Mouse (Mus musculus) embryonic facial prominence, embryonic 10.5 days (tissue): Measurements from ENCODE around the gene Ppp2r5a. TPM values are rescaled to one million over a fixed set of nuclear protein-coding genes. Genes with fewer than 3 reads are reported as not detected.
"Not testable (repeated sequence)": the region's sequence is repeated elsewhere in the genome, so short reads cannot be mapped to it uniquely, and the experiment has no call there.

Source experiments
- DNase-seq: peaks from one replicate; pipeline ENCODE4 v3.0.0-alpha.2; 2017; ENCODE audit warnings: low spot score
- H3K27ac ChIP-seq: fragments of 300-500 bp; sonication (generic); replicated peaks from 2 replicates; pipeline ENCODE4 v1.5.1; 2016; ENCODE audit warnings: mild to moderate bottlenecking
- H3K27me3 ChIP-seq: fragments of 300-500 bp; sonication (generic); replicated peaks from 2 replicates; pipeline ENCODE4 v1.6.1; 2016; ENCODE audit warnings: low read depth, mild to moderate bottlenecking; ENCODE audit not compliant: poor library complexity, severe bottlenecking
- H3K36me3 ChIP-seq: fragments of 300-500 bp; sonication (generic); replicated peaks from 2 replicates; pipeline ENCODE4 v1.6.1; 2016; ENCODE audit warnings: mild to moderate bottlenecking, moderate library complexity
- H3K4me1 ChIP-seq: fragments of 300-500 bp; sonication (generic); 2 replicates; pipeline ENCODE4 v1.6.1; 2016
- H3K4me3 ChIP-seq: fragments of 300-500 bp; sonication (generic); 2 replicates; pipeline ENCODE4 v1.5.1; 2016; ENCODE audit warnings: mild to moderate bottlenecking, moderate library complexity
- H3K9me3 ChIP-seq: fragments of 300-500 bp; sonication (generic); 2 replicates; pipeline ENCODE4 v1.6.1; 2016; ENCODE audit warnings: mild to moderate bottlenecking
- WGBS: fragments of 180-500 bp; shearing (Covaris S2); methylation state at CpG from one replicate; pipeline ENCODE4 v1.1.7; 2016; 5-methylcytosine and 5-hydroxymethylcytosine counted together
- polyA plus RNA-seq: library from polyadenylated mRNA; unstranded; fragments of >200 nt; fragmentation: Nextera tagmentation; extraction: Ambion mirVana; gene quantifications from 2 replicates; pipeline ENCODE4 v1.2.1, GENCODE M21; 2016

Gene Ppp2r5a
- polyA plus RNA-seq, 1 experiment from 2014 or later: 10.5 TPM

DNA sequence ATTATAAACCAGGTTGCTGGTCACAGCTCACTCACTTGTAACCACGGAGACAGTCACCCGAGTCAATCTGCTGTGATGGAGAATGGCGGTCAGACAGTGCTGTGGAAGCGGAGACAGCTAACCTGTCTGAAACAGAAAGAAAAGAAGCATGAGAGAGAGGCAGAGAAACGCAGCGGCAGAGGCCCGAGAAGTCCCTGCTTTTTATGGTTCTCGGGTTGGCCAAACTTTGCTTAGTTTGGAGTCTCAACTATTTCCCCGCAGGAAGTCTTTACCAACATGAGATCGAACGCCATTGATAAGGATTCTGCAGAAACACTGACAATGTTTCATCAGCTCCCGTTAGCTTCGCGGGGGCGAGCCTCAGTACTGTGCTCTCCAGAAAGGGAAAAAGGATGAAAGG lies 29.0 kb upstream of the Ppp2r5a start:
- H3K36me3 ChIP-seq: no peaks in the 10 kb centered on the region
- H3K27ac ChIP-seq: no peak overlapping the region
- 79% methylated on average over 15 of the region's 15 CpGs for WGBS
- H3K27me3 ChIP-seq: no peaks in the 10 kb centered on the region
- peaks cover 42% of the 10 kb centered on the region for H3K4me1 ChIP-seq
- no peaks in the 10 kb centered on the region for H3K9me3 ChIP-seq
- H3K4me3 ChIP-seq: no peak overlapping the region
- no peak for DNase-seq

DNA sequence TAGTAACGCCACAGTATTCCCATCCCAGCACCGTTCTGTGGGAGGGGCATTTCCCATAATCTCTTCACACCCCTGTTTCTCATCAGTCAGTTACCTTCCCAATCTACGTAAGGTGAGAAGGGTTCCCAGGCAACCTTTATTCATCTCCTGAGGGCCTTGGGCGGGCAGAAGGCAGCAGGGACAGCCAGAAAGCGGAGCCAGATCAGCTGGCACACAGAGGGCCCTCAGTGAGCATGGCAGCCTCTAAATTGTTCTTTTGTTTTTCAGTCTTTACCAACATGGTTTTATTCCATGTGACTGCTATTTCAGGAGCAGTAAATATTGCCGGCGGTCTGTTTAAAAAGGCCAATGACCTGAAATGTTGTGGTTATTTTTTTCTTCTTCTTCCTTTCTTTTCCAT lies 27.0 kb upstream of the Ppp2r5a start:
- WGBS: 75% methylated on average over 7 of the region's 7 CpGs
- peaks cover 23% of the 10 kb centered on the region for H3K4me1 ChIP-seq
- H3K9me3 ChIP-seq: no peaks in the 10 kb centered on the region
- H3K27ac ChIP-seq: no peak overlapping the region
- H3K4me3 ChIP-seq: no peak overlapping the region
- DNase-seq: no peak
- H3K27me3 ChIP-seq: no peaks in the 10 kb centered on the region
- no peaks in the 10 kb centered on the region for H3K36me3 ChIP-seq

DNA sequence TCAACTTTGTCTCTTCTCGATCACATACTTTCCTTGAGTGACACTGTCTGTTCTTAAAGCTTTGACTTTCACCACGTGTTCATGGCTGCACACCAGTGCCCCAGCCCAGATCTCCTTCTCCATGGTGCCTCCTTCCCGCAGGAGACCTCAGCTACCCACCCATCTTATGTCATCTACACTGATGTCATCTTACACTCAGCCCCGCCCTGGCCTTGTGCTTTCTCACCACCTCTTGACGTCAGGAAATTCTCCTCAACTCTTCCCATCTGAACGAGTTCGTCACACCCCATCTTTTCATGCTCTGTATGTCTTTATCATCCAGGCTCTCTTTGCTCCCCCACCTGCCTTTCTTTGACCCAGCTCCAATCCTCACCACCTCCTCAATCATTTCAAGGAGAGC lies 22.8 kb upstream of the Ppp2r5a start:
- no peaks in the 10 kb centered on the region for H3K36me3 ChIP-seq
- no peak for DNase-seq
- H3K27me3 ChIP-seq: peaks cover 14% of the 10 kb centered on the region; the same call in 1 of the 2 replicates
- peaks cover 21% of the 10 kb centered on the region for H3K4me1 ChIP-seq
- no peaks in the 10 kb centered on the region for H3K9me3 ChIP-seq
- 77% methylated on average over 7 of the region's 7 CpGs for WGBS
- H3K4me3 ChIP-seq: no peak overlapping the region
- H3K27ac ChIP-seq: no peak overlapping the region

DNA sequence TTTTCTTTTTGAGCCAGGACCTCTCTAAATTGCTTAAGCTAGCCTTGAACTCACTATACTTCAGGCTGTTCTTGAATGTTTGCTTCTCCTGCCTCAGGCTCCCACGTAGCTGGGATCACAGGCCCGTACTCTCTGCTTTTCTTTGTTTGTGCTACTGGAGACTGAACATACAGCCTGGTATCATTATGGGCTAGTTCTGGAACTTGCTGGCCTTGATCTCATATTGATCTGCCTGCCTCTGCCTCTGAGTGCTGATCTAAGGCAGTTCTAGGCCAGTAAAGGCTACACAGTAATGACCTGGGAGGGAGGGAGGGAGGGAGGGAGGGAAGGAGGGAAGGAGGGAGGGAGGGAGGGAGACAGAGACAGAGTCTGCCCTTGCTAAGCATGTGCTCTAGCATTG lies 20.1 kb upstream of the Ppp2r5a start:
- Histone ChIP-seq H3K9me3 (no peaks in the 10 kb centered on the region), H3K27me3 (peaks cover 14% of the 10 kb centered on the region; the same call in 1 of the 2 replicates), H3K36me3 (no peaks in the 10 kb centered on the region), H3K4me1 (peaks cover 38% of the 10 kb centered on the region), H3K27ac (no peak overlapping the region), H3K4me3 (no peak overlapping the region)
- DNase-seq: no peak
- WGBS: 74% methylated on average over 2 of the region's 2 CpGs

DNA sequence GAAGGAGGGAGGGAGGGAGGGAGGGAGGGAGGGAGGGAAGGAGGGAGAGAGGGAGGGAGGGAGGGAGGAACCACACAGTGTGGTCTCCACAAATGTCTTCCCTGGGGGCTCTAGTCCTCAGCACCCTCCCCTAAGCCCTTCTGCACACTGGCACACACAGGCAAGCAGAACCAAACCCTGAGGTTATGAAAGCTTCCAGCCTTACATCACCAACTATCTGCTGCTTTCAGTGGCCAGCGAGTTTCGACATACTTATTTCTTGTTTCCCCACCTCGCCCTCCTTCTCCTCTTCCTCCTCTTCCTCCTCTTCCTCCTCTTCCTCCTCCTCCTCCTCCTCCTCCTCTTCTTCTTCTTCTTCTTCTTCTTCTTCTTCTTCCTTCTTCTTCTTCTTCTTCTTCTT lies 19.6 kb upstream of the Ppp2r5a start:
- not testable (repeated sequence) for H3K36me3 ChIP-seq, H3K9me3 ChIP-seq, DNase-seq, H3K27ac ChIP-seq, H3K4me3 ChIP-seq
- H3K4me1 ChIP-seq: peaks cover 38% of the 10 kb centered on the region
- WGBS: 81% methylated on average over 3 of the region's 3 CpGs
- peaks cover 14% of the 10 kb centered on the region; the same call in 1 of the 2 replicates for H3K27me3 ChIP-seq

DNA sequence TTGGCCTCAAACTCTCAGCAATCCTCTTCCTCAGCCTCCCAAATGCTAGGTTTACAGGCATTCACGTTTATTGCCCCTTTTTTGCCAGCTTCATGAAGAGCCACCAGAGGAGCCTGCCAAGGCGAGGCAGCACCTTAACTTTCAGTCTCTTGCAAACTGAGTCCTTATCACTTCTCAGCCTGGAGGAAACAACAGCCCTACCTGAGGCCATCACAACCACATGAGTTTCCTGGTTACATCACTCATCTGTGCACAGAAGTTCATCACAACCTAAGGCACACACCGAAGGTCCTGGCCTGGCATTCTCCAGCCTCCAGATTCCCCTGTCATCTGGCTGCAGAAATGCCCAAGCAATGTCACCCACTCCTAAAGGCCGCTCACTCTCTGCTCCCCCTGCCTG lies 19.1 kb upstream of the Ppp2r5a start:
- Histone ChIP-seq H3K4me1 (peaks cover 38% of the 10 kb centered on the region), H3K27me3 (peaks cover 14% of the 10 kb centered on the region; the same call in 1 of the 2 replicates), H3K36me3 (no peaks in the 10 kb centered on the region), H3K27ac (no peak overlapping the region; the same call in 1 of the 2 replicates), H3K4me3 (no peak overlapping the region), H3K9me3 (no peaks in the 10 kb centered on the region)
- DNase-seq: no peak
- 66% methylated on average over 4 of the region's 4 CpGs for WGBS

DNA sequence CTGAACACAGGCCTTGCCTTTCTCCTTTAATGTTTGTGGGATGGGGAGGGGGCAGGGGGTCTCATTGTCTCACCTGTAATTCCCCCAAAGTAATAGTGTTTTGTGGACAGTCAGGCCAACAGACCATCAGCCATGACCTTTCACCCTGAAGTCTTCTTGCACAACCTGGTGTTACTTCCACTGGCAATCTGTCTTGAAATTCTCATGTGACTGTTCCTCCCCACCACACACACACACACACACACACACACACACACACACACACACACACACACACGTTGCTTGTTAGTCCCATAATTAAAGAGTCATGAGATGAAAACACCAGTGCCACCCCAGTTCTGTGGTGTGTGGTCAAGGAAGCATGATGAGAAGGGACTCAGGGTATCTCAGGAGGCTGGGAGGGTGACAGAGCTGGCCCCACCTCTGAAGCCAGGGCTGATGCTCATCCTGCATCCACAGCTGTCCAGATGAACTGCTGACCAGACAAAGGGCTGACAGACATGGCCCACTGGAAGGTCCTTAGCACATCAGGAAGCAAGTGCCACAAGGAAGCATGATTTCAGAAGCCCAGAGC lies 18.4 kb upstream of the Ppp2r5a start:
- peak overlapping the region; percentile 19; the same call in 1 of the 2 replicates for H3K27ac ChIP-seq
- 67% methylated on average over 1 of the region's 1 CpGs for WGBS
- no peaks in the 10 kb centered on the region for H3K9me3 ChIP-seq
- H3K4me3 ChIP-seq: no peak overlapping the region
- H3K27me3 ChIP-seq: peaks cover 14% of the 10 kb centered on the region; the same call in 1 of the 2 replicates
- no peak for DNase-seq
- no peaks in the 10 kb centered on the region for H3K36me3 ChIP-seq
- peaks cover 44% of the 10 kb centered on the region for H3K4me1 ChIP-seq

DNA sequence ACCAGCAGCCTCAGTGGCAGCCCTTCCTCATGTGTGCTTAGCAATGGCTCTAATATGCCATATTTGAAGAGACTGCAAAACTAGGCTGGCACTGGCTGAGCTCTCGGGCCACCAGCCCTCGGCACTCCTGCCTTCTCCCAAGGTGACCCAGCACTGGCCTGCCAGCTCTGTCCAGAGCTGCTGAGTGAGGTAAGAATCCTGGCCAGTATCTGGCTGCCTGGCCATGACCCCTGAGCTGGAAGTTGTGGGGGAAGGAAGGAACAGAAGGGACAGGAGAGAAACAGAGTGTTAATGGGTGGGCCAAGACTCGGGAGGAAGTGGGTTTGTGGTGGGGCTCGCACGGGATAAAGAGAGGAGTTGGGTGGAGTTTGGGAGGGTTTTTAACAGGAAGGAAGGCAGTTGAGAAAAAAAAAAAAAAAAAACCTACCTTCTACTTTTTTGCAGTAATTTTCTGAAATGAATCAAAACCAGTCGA lies 17.9 kb upstream of the Ppp2r5a start:
- H3K27me3 ChIP-seq: peaks cover 14% of the 10 kb centered on the region; the same call in 1 of the 2 replicates
- no peaks in the 10 kb centered on the region for H3K36me3 ChIP-seq
- peak overlapping the region; percentile 7; the same call in 1 of the 2 replicates for H3K27ac ChIP-seq
- 45% methylated on average over 6 of the region's 6 CpGs for WGBS
- no peaks in the 10 kb centered on the region for H3K9me3 ChIP-seq
- DNase-seq: no peak
- H3K4me3 ChIP-seq: no peak overlapping the region
- H3K4me1 ChIP-seq: peaks cover 50% of the 10 kb centered on the region

DNA sequence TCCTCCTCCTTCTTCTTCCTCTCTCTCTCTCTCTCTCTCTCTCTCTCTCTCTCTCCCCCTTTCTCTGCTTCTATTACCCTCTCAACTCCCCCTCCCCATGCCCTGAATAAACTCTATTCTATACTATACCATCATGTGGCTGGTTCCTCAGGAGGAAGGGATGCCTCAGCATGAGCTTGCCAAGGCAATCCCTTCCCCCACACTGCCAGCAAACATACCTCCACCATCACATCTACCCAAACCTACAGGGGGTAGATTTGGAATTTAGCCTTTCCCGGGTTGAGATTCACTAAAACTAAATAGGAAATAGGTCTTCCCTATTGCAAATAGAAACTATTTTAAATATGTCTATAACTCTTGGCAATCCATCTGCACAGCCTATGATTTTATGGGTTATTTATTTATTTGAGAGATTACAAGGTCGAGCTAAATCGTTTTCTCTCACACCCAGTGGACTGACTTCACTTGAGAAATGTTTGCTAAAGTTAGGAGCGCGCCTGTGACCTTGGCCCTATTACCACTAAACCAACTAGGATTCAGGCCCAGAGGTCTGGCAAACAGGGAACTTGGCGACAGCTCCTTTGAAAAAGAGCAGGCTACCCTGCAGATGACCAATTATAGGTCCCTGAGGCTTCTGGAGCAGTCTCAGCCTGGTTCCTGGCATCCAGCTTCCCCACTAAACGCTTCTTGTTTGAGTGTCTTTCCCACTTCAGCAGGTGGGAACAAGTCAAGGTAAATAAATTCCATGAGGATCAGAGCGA lies 17.1 kb upstream of the Ppp2r5a start:
- Histone ChIP-seq H3K4me1 (peaks cover 54% of the 10 kb centered on the region), H3K27me3 (peaks cover 14% of the 10 kb centered on the region; the same call in 1 of the 2 replicates), H3K4me3 (no peak overlapping the region), H3K36me3 (no peaks in the 10 kb centered on the region), H3K9me3 (no peaks in the 10 kb centered on the region), H3K27ac (no peak overlapping the region)
- peak; percentile 41 for DNase-seq
- 33% methylated on average over 8 of the region's 8 CpGs for WGBS

DNA sequence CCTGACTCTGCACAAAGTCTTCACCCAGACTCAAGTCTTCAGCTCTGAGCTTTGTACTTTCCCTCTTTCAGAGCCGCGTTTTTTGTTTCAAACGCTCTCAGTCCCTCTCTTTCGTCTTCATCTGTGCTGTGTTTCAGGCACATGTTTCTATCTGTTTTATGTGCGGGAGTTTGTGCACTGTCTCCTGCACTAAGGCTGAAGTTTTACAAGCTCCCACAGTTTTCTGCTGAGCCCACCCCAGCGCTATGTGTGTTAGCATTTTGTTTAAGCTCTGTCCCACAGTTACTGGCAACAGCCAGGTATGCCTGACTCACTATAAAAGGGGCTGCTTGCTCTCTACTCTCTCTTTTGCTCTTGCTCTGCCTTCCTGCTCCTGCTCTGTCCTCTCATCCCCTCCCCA lies 16.3 kb upstream of the Ppp2r5a start:
- WGBS: 54% methylated on average over 6 of the region's 6 CpGs
- DNase-seq: no peak

DNA sequence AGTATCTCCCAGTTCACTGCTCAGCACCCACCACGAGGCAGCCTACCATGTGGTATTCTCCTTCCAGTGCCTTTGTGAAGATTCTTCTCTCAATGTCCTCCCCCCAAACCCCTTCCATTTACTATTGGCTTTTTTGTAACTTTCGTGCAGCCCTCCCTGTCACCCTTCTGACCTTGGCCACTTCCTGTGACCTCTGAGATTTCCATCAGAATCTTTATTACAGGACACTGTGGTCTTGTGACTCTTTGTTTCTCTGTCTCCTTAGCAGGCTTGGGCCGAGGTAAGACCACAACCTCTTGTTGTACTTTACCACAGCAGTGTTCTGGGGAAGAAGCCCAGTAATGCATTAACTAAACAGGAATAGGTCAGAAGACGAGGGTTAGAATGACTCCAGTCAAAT lies 15.9 kb upstream of the Ppp2r5a start:
- 54% methylated on average over 4 of the region's 4 CpGs for WGBS
- no peaks in the 10 kb centered on the region for H3K36me3 ChIP-seq
- H3K9me3 ChIP-seq: no peaks in the 10 kb centered on the region
- peaks cover 14% of the 10 kb centered on the region; the same call in 1 of the 2 replicates for H3K27me3 ChIP-seq
- no peak for DNase-seq
- H3K4me3 ChIP-seq: no peak overlapping the region
- H3K27ac ChIP-seq: peak overlapping the region; percentile 49
- peaks cover 54% of the 10 kb centered on the region for H3K4me1 ChIP-seq

More for the DNA sequence above, 16.3 kb upstream of the Ppp2r5a start:
- peaks cover 54% of the 10 kb centered on the region for H3K4me1 ChIP-seq
- no peaks in the 10 kb centered on the region for H3K9me3 ChIP-seq
- H3K36me3 ChIP-seq: no peaks in the 10 kb centered on the region
- H3K27me3 ChIP-seq: peaks cover 14% of the 10 kb centered on the region; the same call in 1 of the 2 replicates
- H3K4me3 ChIP-seq: no peak overlapping the region
- H3K27ac ChIP-seq: peak overlapping the region; percentile 49

DNA sequence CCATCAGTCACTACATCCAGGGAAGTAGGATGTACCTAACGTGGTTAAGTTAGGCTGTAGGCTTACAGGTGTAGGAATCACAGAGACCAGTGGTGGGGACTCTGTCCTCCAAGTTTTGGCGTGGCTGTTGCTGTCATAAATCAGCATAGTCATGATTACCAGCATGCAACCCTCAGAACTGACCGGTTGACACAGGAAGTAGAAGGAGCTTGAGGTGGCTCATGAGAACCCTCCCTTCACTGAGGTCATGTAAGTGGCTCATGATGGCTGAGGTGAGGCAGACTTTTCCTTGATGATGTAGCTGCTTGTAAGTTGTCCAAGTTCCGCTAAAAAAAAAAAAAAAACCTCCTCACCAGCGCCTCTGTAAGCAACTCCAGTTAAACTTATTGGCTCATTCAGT lies 14.0 kb upstream of the Ppp2r5a start:
- DNase-seq: no peak

DNA sequence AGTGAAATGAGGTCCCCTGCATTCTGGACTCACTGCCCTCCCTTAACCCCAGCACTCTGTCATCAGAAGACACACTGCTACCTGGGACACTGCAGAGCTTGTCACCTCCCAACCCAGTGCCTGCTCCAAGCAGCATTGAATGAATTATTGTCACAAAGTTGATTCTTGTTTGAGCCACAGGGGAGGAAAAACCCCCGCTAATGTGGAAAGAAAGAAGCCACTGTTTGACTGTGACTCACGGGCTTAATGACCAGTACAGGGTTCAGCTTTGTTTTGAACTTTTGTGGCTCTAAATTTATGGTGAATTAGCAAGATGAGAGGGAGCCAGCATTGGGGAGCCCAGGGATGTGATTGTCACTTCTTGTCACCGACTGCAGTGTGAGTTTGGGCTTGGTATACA lies 13.5 kb upstream of the Ppp2r5a start:
- no peaks in the 10 kb centered on the region; the same call in 1 of the 2 replicates for H3K27me3 ChIP-seq
- no peak overlapping the region for H3K4me3 ChIP-seq
- no peaks in the 10 kb centered on the region for H3K9me3 ChIP-seq
- WGBS: 20% methylated on average over 3 of the region's 3 CpGs
- no peaks in the 10 kb centered on the region for H3K36me3 ChIP-seq
- H3K27ac ChIP-seq: peak overlapping the region; percentile 40
- peaks cover 49% of the 10 kb centered on the region for H3K4me1 ChIP-seq
- DNase-seq: no peak

More for the DNA sequence above, 14.0 kb upstream of the Ppp2r5a start:
- WGBS: 74% methylated on average over 5 of the region's 5 CpGs
- no peaks in the 10 kb centered on the region for H3K36me3 ChIP-seq
- no peak overlapping the region for H3K27ac ChIP-seq
- no peaks in the 10 kb centered on the region for H3K9me3 ChIP-seq
- H3K4me1 ChIP-seq: peaks cover 52% of the 10 kb centered on the region
- H3K4me3 ChIP-seq: no peak overlapping the region
- H3K27me3 ChIP-seq: peaks cover 1% of the 10 kb centered on the region; the same call in 1 of the 2 replicates
